Mouse (Mus musculus) thymus, adult 2 months (tissue): Measurements from ENCODE around the gene Gh.

Experiments used
- CTCF ChIP-seq: fragments of 200-500 bp; IDR thresholded peaks from 2 replicates; pipeline ENCODE4 v1.5.1; 2012; ENCODE audit warnings: mild to moderate bottlenecking, control low read depth, low read length, moderate library complexity, borderline replicate concordance; ENCODE audit not compliant: control insufficient read depth, poor library complexity, insufficient read depth; ENCODE audit errors: extremely low read depth
- POLR2A ChIP-seq: fragments of 200-500 bp; IDR thresholded peaks from 2 replicates; pipeline ENCODE4 v1.6.1; 2012; ENCODE audit warnings: mild to moderate bottlenecking, low read length, control low read depth, moderate library complexity; ENCODE audit not compliant: control insufficient read depth, poor library complexity, insufficient read depth; ENCODE audit errors: extremely low read depth

- TF ChIP-seq CTCF = peak; percentile 86; the same call in 1 of the 2 replicates
- TF ChIP-seq POLR2A = no peak
These were observed 25.2 kb downstream of the Gh start, which contains the start of gene Tcam1 for GRCm38 (mm10) chr11:106276454-106276853.
